Mouse (Mus musculus) hindbrain, embryonic 11.5 days (tissue): Measurements from ENCODE around the gene Rnf123. TPM values are rescaled to one million over a fixed set of nuclear protein-coding genes. Genes with fewer than 3 reads are reported as not detected.

Source experiments
- ATAC-seq: fragments of 200-750 bp; cut with Nextera tagmentation; 2 replicates; pipeline ENCODE4 v1.8.0; 2017; ENCODE audit warnings: mild to moderate bottlenecking, moderate TSS enrichment, moderate library complexity; ENCODE audit not compliant: low FRiP score
- DNase-seq: peaks from one replicate; pipeline ENCODE4 v3.0.0-alpha.2; 2015; ENCODE audit warnings: low spot score
- H3K27ac ChIP-seq: fragments of 300-500 bp; sonication (generic); 2 replicates; pipeline ENCODE4 v1.5.1; 2014; ENCODE audit warnings: mild to moderate bottlenecking, low read depth, low read length
- H3K27me3 ChIP-seq: fragments of 300-500 bp; sonication (generic); 2 replicates; pipeline ENCODE4 v1.6.1; 2014; ENCODE audit warnings: mild to moderate bottlenecking, low read length, moderate library complexity, mixed read lengths; ENCODE audit not compliant: control insufficient read depth, insufficient read depth
- H3K36me3 ChIP-seq: fragments of 300-500 bp; sonication (generic); 2 replicates; pipeline ENCODE4 v1.6.1; 2014; ENCODE audit warnings: mild to moderate bottlenecking, low read length, moderate library complexity, mixed read lengths; ENCODE audit not compliant: control insufficient read depth, insufficient read depth
- H3K4me1 ChIP-seq: fragments of 300-500 bp; sonication (generic); replicated peaks from 2 replicates; pipeline ENCODE4 v1.6.1; 2014; ENCODE audit warnings: low read length, mixed read lengths; ENCODE audit not compliant: control insufficient read depth, insufficient read depth
- H3K4me2 ChIP-seq: fragments of 300-500 bp; sonication (generic); replicated peaks from 2 replicates; pipeline ENCODE4 v1.6.1; 2014; ENCODE audit warnings: mild to moderate bottlenecking, low read depth, low read length
- H3K4me3 ChIP-seq: fragments of 300-500 bp; sonication (generic); 2 replicates; pipeline ENCODE4 v1.5.1; 2014; ENCODE audit warnings: low read depth, low read length
- H3K9ac ChIP-seq: fragments of 300-500 bp; sonication (generic); 2 replicates; pipeline ENCODE4 v1.6.1; 2014; ENCODE audit warnings: low read depth, low read length
- H3K9me3 ChIP-seq: fragments of 300-500 bp; sonication (generic); 2 replicates; pipeline ENCODE4 v1.6.1; 2016; ENCODE audit warnings: low read length; ENCODE audit not compliant: control insufficient read depth
- WGBS: fragments of 180-500 bp; shearing (Covaris S2); extraction: QIAGEN DNeasy Blood & Tissue Kit; methylation state at CpG from one replicate; pipeline ENCODE4 v1.1.7; 2014; 5-methylcytosine and 5-hydroxymethylcytosine counted together
- polyA plus RNA-seq: library from polyadenylated mRNA; unstranded; fragments of >200 nt; fragmentation: Nextera tagmentation; extraction: Ambion mirVana; gene quantifications from 2 replicates; pipeline ENCODE4 v1.2.1, GENCODE M21; 2014

Rnf123 gene
- polyA plus RNA-seq, 1 experiment from 2014 or later = 26.5 TPM

GRCm38 (mm10) chr9:108094998-108095411 lies 11.9 kb upstream of the Rnf123 start:
- DNase-seq = peak; percentile 46
- peak overlapping the region; percentile 77 for H3K4me3 ChIP-seq
- H3K4me1 ChIP-seq = peaks cover 2% of the 10 kb centered on the region; the same call in 1 of the 2 replicates
- ATAC-seq = no peak; the same call in none of the 2 replicates
- 0 out of 2 replicates have a peak, but pooled peaks cover 5% of the 10 kb centered on the region for H3K36me3 ChIP-seq
- H3K27me3 ChIP-seq = no peaks in the 10 kb centered on the region
- H3K4me2 ChIP-seq = peak overlapping the region; percentile 90
- WGBS = 0% methylated on average over 16 of the region's 16 CpGs
- H3K9me3 ChIP-seq = no peaks in the 10 kb centered on the region
- H3K27ac ChIP-seq = peak overlapping the region; percentile 47; the same call in 1 of the 2 replicates
- peak overlapping the region; percentile 80; the same call in 1 of the 2 replicates for H3K9ac ChIP-seq

GRCm38 (mm10) chr9:108094184-108094941 lies 11.2 kb upstream of the Rnf123 start, which contains the start of gene Apeh:
Gene Apeh, minus strand, starts transcription at chr9:108094606.
- ATAC-seq (peak; percentile 95), DNase-seq (peak; percentile 97)
- Histone ChIP-seq H3K9me3 (no peaks in the 10 kb centered on the region), H3K4me1 (peaks cover 2% of the 10 kb centered on the region; the same call in 1 of the 2 replicates), H3K36me3 (0 out of 2 replicates have a peak, but pooled peaks cover 5% of the 10 kb centered on the region), H3K27me3 (no peaks in the 10 kb centered on the region), H3K4me3 (peak within 1 kb of the TSS; percentile 77), H3K4me2 (peak within 1 kb of the TSS; percentile 90), H3K27ac (peak within 1 kb of the TSS; percentile 47), H3K9ac (peak within 1 kb of the TSS; percentile 80)
- under 1% methylated on average over 45 of the region's 52 CpGs for WGBS

GRCm38 (mm10) chr9:108093586-108093985 lies 10.4 kb upstream of the Rnf123 start:
- peak overlapping the region; percentile 90 for H3K4me2 ChIP-seq
- peaks cover 2% of the 10 kb centered on the region; the same call in 1 of the 2 replicates for H3K4me1 ChIP-seq
- peaks cover 5% of the 10 kb centered on the region; the same call in 1 of the 2 replicates for H3K36me3 ChIP-seq
- DNase-seq = no peak
- H3K9me3 ChIP-seq = no peaks in the 10 kb centered on the region
- H3K27ac ChIP-seq = no peak overlapping the region
- no peaks in the 10 kb centered on the region for H3K27me3 ChIP-seq
- WGBS = 74% methylated on average over 10 of the region's 10 CpGs
- no peak for ATAC-seq
- H3K9ac ChIP-seq = peak overlapping the region; percentile 80
- peak overlapping the region; percentile 77 for H3K4me3 ChIP-seq

GRCm38 (mm10) chr9:108090611-108091120 lies 7.5 kb upstream of the Rnf123 start:
- H3K9me3 ChIP-seq = no peaks in the 10 kb centered on the region
- WGBS = 98% methylated on average over 7 of the region's 7 CpGs
- no peak overlapping the region for H3K9ac ChIP-seq
- H3K4me2 ChIP-seq = no peak overlapping the region
- DNase-seq (no peak), ATAC-seq (no peak)
- H3K27ac ChIP-seq = no peak overlapping the region
- H3K27me3 ChIP-seq = no peaks in the 10 kb centered on the region
- H3K36me3 ChIP-seq = peaks cover 10% of the 10 kb centered on the region; the same call in 1 of the 2 replicates
- no peak overlapping the region for H3K4me3 ChIP-seq
- H3K4me1 ChIP-seq = peaks cover 2% of the 10 kb centered on the region; the same call in 1 of the 2 replicates

- Histone ChIP-seq H3K9me3 (no peaks in the 10 kb centered on the region), H3K4me1 (no peaks in the 10 kb centered on the region), H3K4me3 (no peak overlapping the region), H3K4me2 (no peak overlapping the region), H3K27ac (no peak overlapping the region), H3K27me3 (peaks cover 22% of the 10 kb centered on the region), H3K36me3 (peaks cover 11% of the 10 kb centered on the region), H3K9ac (no peak overlapping the region)
- ATAC-seq (no peak), DNase-seq (no peak)
- 93% methylated on average over 4 of the region's 4 CpGs for WGBS
These were observed 2.1 kb upstream of the Rnf123 start for GRCm38 (mm10) chr9:108085261-108085660.

GRCm38 (mm10) chr9:108083561-108083960 lies 415 bp upstream of the Rnf123 start:
- H3K4me3 ChIP-seq = no peak overlapping the region
- H3K36me3 ChIP-seq = peaks cover 11% of the 10 kb centered on the region
- H3K27me3 ChIP-seq = peaks cover 22% of the 10 kb centered on the region
- no peak overlapping the region for H3K4me2 ChIP-seq
- DNase-seq (no peak), ATAC-seq (no peak)
- H3K27ac ChIP-seq = no peak overlapping the region
- 77% methylated on average over 6 of the region's 6 CpGs for WGBS
- no peaks in the 10 kb centered on the region for H3K9me3 ChIP-seq
- no peak overlapping the region for H3K9ac ChIP-seq
- no peaks in the 10 kb centered on the region for H3K4me1 ChIP-seq

GRCm38 (mm10) chr9:108082549-108082948 lies 597 bp downstream of the Rnf123 start:
- Histone ChIP-seq H3K4me2 (peak overlapping the region; percentile 14), H3K4me1 (peaks cover 3% of the 10 kb centered on the region; the same call in 1 of the 2 replicates), H3K4me3 (no peak overlapping the region; the same call in 1 of the 2 replicates), H3K9ac (no peak overlapping the region), H3K36me3 (peaks cover 11% of the 10 kb centered on the region), H3K27ac (no peak overlapping the region), H3K27me3 (peaks cover 22% of the 10 kb centered on the region), H3K9me3 (no peaks in the 10 kb centered on the region)
- DNase-seq = no peak
- 7% methylated on average over 19 of the region's 19 CpGs for WGBS
- no peak for ATAC-seq

- WGBS = 80% methylated on average over 5 of the region's 5 CpGs
- DNase-seq (no peak), ATAC-seq (no peak)
- peak within 1 kb of the TSS; percentile 98 for H3K9ac ChIP-seq
- no peaks in the 10 kb centered on the region for H3K9me3 ChIP-seq
- peak within 1 kb of the TSS; percentile 79 for H3K4me2 ChIP-seq
- peak within 1 kb of the TSS; percentile 86 for H3K4me3 ChIP-seq
- H3K36me3 ChIP-seq = peaks cover 4% of the 10 kb centered on the region; the same call in 1 of the 2 replicates
- H3K27me3 ChIP-seq = peaks cover 22% of the 10 kb centered on the region
- no peak within 1 kb of the TSS; the same call in 1 of the 2 replicates for H3K27ac ChIP-seq
- peaks cover 3% of the 10 kb centered on the region; the same call in 1 of the 2 replicates for H3K4me1 ChIP-seq
These were observed 3.0 kb downstream of the Rnf123 start, which contains the start of gene Mst1 for GRCm38 (mm10) chr9:108080168-108080567. Gene Mst1, plus strand, starts transcription at chr9:108080436.
